Mouse (Mus musculus): ENCODE data around the gene S100a1. TPM values are rescaled to one million over a fixed set of nuclear protein-coding genes. Genes with fewer than 3 reads are reported as not detected.

The S100a1 gene
- polyA plus RNA-seq, 1 experiment from 2014 or later, result 28.0 TPM

GRCm38 (mm10) chr3:90512276-90512675 lies 1.9 kb downstream of the S100a1 start:
- Histone ChIP-seq H3K4me2 (no peak overlapping the region), H3K9me3 (ENCODE audit: low read depth, low read length) (no peaks in the 10 kb centered on the region), H3K9ac (no peak overlapping the region), H3K4me3 (ENCODE audit: low read depth, low read length) (no peak overlapping the region), H3K36me3 (ENCODE audit: insufficient read depth) (peaks cover 6% of the 10 kb centered on the region), H3K27ac (ENCODE audit: low read depth) (no peak overlapping the region), H3K4me1 (ENCODE audit: insufficient read depth) (peaks cover 14% of the 10 kb centered on the region), H3K27me3 (ENCODE audit: insufficient read depth, low read length) (no peaks in the 10 kb centered on the region; the same call in 1 of the 2 replicates)
- WGBS, result 84% methylated on average over 5 of the region's 5 CpGs
- no peak for ATAC-seq (ENCODE audit: insufficient read depth)
- TF ChIP-seq CTCF (IDR thresholded peaks at IDR 0.05; ENCODE audit: low read depth), result no peak
- no peak for DNase-seq

DNA sequence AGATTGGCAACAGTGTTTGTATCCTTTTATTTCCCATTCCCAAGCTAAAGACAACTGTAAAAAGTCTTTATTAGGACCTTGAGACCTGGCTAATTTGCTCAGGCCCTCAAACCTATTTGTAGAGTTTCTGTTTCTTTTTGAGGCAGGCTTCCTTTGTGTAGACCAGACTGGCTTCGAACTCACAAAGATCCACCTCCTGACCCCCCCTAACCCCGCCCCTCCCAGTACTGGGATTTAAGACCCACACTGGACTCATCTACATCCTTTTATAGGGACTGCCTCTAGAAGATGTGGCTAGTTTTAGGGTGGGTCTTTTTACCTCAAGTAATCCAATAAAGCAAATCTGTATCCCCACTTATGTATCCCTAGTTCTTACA lies 4.5 kb downstream of the S100a1 start:
- Histone ChIP-seq H3K27me3 (ENCODE audit: insufficient read depth, low read length) (no peaks in the 10 kb centered on the region; the same call in 1 of the 2 replicates), H3K9ac (no peak overlapping the region), H3K4me2 (peak overlapping the region; percentile 46), H3K4me1 (ENCODE audit: insufficient read depth) (peaks cover 10% of the 10 kb centered on the region), H3K27ac (ENCODE audit: low read depth) (peak overlapping the region; percentile 25; the same call in 1 of the 2 replicates), H3K9me3 (ENCODE audit: low read depth, low read length) (no peaks in the 10 kb centered on the region), H3K36me3 (ENCODE audit: insufficient read depth) (peaks cover 31% of the 10 kb centered on the region), H3K4me3 (ENCODE audit: low read depth, low read length) (peak overlapping the region; percentile 89)
- 16% methylated on average over 2 of the region's 2 CpGs for WGBS
- no peak for TF ChIP-seq CTCF (IDR thresholded peaks at IDR 0.05; ENCODE audit: low read depth)
- 0 out of 2 replicates have a peak, but pooled peaks have one; percentile 0 for ATAC-seq (ENCODE audit: insufficient read depth)
- no peak for DNase-seq

DNA sequence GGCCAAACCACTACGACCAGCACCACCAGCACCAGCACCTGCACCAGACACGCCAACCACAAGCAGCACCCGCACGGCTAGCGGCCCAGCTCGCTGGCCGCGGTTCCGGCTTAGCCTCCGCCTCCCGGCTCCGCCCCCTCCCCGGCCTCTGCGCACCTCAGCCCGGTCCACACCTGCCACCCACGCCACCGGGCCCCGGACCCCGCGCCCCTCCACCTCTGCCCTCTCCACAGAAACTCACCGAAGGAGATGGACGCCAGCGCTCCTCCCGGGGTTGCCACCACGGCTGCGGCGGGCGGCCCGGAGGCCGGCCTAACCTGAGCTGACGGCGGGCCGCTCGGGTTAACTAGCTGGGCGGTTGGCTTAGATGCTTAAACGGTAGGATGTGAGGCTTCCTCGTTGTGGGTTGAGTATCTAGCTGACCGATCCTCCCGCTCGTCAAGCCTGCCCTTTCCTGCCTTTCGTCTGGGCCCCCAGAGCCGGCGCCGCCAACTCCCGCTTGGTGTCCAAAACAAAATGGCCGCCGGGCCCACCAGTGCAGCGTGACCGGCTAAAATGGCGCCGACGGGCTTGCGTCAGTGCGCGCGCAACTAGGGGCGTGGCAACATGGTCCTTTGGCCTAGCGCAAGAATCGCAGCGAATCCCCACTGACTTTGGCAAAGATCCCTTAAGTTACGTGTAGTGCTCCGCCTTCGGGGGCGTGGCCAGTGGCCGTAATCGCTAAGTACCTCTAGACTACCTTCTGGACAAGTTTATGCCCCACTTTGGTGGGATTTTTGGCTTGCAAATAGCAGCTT lies 5.0 kb downstream of the S100a1 start, which contains the start of gene Chtop:
Chtop (minus strand) TSS at position 549 of the 797 bp plus-strand sequence.
- no peak for TF ChIP-seq CTCF (IDR thresholded peaks at IDR 0.05; ENCODE audit: low read depth)
- peak; percentile 91 for ATAC-seq (ENCODE audit: insufficient read depth)
- H3K27ac ChIP-seq (ENCODE audit: low read depth), result peak within 1 kb of the TSS; percentile 94

GRCm38 (mm10) chr3:90508287-90508949 lies 5.8 kb downstream of the S100a1 start:
- peak overlapping the region; percentile 89 for H3K4me3 ChIP-seq (ENCODE audit: low read depth, low read length)
- H3K4me1 ChIP-seq (ENCODE audit: insufficient read depth), result peaks cover 10% of the 10 kb centered on the region
- no peak for ATAC-seq (ENCODE audit: insufficient read depth)
- peak overlapping the region; percentile 97 for H3K9ac ChIP-seq
- no peak for TF ChIP-seq CTCF (IDR thresholded peaks at IDR 0.05; ENCODE audit: low read depth)
- H3K4me2 ChIP-seq, result peak overlapping the region; percentile 89
- no peaks in the 10 kb centered on the region for H3K9me3 ChIP-seq (ENCODE audit: low read depth, low read length)
- peak overlapping the region; percentile 94 for H3K27ac ChIP-seq (ENCODE audit: low read depth)
- 2% methylated on average over 20 of the region's 20 CpGs for WGBS
- no peak for DNase-seq
- H3K27me3 ChIP-seq (ENCODE audit: insufficient read depth, low read length), result no peaks in the 10 kb centered on the region; the same call in 1 of the 2 replicates
- peaks cover 44% of the 10 kb centered on the region for H3K36me3 ChIP-seq (ENCODE audit: insufficient read depth)

More for the DNA sequence above, 5.0 kb downstream of the S100a1 start, which contains the start of gene Chtop:
- Histone ChIP-seq H3K4me2 (peak within 1 kb of the TSS; percentile 89), H3K9me3 (ENCODE audit: low read depth, low read length) (no peaks in the 10 kb centered on the region), H3K36me3 (ENCODE audit: insufficient read depth) (peaks cover 37% of the 10 kb centered on the region), H3K27me3 (ENCODE audit: insufficient read depth, low read length) (no peaks in the 10 kb centered on the region; the same call in 1 of the 2 replicates), H3K9ac (peak within 1 kb of the TSS; percentile 97), H3K4me3 (ENCODE audit: low read depth, low read length) (peak within 1 kb of the TSS; percentile 89), H3K4me1 (ENCODE audit: insufficient read depth) (peaks cover 10% of the 10 kb centered on the region)
- WGBS, result under 1% methylated on average over 66 of the region's 66 CpGs
- DNase-seq, result peak; percentile 100

DNA sequence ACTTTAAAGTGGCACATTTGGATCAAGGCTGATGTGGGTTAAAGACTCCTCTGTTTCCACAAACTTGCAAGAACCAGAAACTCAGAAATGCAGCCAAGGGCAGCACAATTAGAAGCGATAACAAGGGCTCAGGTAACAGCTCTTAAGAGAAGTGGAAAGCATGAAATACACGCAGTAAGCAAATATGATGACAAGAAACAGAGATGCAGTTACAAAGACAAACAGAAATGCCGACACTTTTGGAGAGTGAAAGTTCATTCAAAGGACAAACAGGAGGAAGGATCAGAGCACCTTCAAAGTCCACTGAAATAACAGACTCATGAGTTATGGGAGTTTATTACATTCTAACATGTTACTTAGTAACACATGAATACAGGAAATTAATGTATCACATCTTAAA lies 7.8 kb downstream of the S100a1 start:
- peaks cover 64% of the 10 kb centered on the region for H3K36me3 ChIP-seq (ENCODE audit: insufficient read depth)
- no peak overlapping the region for H3K4me2 ChIP-seq
- 60% methylated on average over 3 of the region's 3 CpGs for WGBS

DNA sequence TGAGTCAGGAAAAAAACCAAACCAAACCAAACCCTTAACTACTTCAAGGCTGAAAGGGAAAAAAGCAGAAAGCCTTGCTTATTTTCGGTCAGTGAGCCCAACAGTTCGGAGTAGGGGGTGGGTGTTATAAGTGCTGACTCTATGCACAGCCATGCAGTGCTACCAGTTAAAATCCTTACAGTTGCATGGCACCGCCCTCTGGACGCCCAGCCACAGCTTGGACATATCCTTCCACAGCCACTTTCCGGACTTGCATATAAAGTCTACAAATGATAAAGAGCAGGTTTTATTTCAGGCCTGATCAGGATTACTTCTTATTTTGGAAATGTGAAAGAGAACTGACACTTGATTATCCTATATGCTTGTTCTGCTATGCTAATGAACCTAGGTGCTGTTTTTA lies 9.0 kb downstream of the S100a1 start:
- H3K27me3 ChIP-seq (ENCODE audit: insufficient read depth, low read length), result no peaks in the 10 kb centered on the region
- peak; percentile 36 for DNase-seq
- no peak overlapping the region for H3K9ac ChIP-seq
- ATAC-seq (ENCODE audit: insufficient read depth), result no peak
- TF ChIP-seq CTCF (IDR thresholded peaks at IDR 0.05; ENCODE audit: low read depth), result no peak
- no peaks in the 10 kb centered on the region for H3K9me3 ChIP-seq (ENCODE audit: low read depth, low read length)
- peaks cover 10% of the 10 kb centered on the region for H3K4me1 ChIP-seq (ENCODE audit: insufficient read depth)
- 88% methylated on average over 5 of the region's 5 CpGs for WGBS
- no peak overlapping the region for H3K4me3 ChIP-seq (ENCODE audit: low read depth, low read length)
- peaks cover 73% of the 10 kb centered on the region for H3K36me3 ChIP-seq (ENCODE audit: insufficient read depth)
- no peak overlapping the region for H3K4me2 ChIP-seq
- H3K27ac ChIP-seq (ENCODE audit: low read depth), result no peak overlapping the region

More for the DNA sequence above, 7.8 kb downstream of the S100a1 start:
- no peak for DNase-seq
- no peaks in the 10 kb centered on the region for H3K9me3 ChIP-seq (ENCODE audit: low read depth, low read length)
- no peak for ATAC-seq (ENCODE audit: insufficient read depth)
- no peak overlapping the region for H3K9ac ChIP-seq
- no peak for TF ChIP-seq CTCF (IDR thresholded peaks at IDR 0.05; ENCODE audit: low read depth)
- H3K27ac ChIP-seq (ENCODE audit: low read depth), result no peak overlapping the region
- no peak overlapping the region for H3K4me3 ChIP-seq (ENCODE audit: low read depth, low read length)
- H3K27me3 ChIP-seq (ENCODE audit: insufficient read depth, low read length), result no peaks in the 10 kb centered on the region
- peaks cover 10% of the 10 kb centered on the region for H3K4me1 ChIP-seq (ENCODE audit: insufficient read depth)

- no peak for TF ChIP-seq CTCF (IDR thresholded peaks at IDR 0.05; ENCODE audit: low read depth)
- no peaks in the 10 kb centered on the region for H3K9me3 ChIP-seq (ENCODE audit: low read depth, low read length)
- H3K9ac ChIP-seq, result no peak overlapping the region
- H3K36me3 ChIP-seq (ENCODE audit: insufficient read depth), result peaks cover 90% of the 10 kb centered on the region
- no peak for DNase-seq
- H3K4me2 ChIP-seq, result no peak overlapping the region
- H3K4me3 ChIP-seq (ENCODE audit: low read depth, low read length), result no peak overlapping the region
- no peaks in the 10 kb centered on the region for H3K27me3 ChIP-seq (ENCODE audit: insufficient read depth, low read length)
- ATAC-seq (ENCODE audit: insufficient read depth), result no peak
- 58% methylated on average over 4 of the region's 4 CpGs for WGBS
- H3K27ac ChIP-seq (ENCODE audit: low read depth), result no peak overlapping the region
- H3K4me1 ChIP-seq (ENCODE audit: insufficient read depth), result peaks cover 10% of the 10 kb centered on the region
Measured at GRCm38 (mm10) chr3:90503444-90503843, 10.7 kb downstream of the S100a1 start.

Data from lung, embryonic 14.5 days (tissue).